Mouse (Mus musculus) small intestine, adult 2 months (tissue): ENCODE data around the gene Ruvbl2.
"Not testable (repeated sequence)": the region's sequence is repeated elsewhere in the genome, so short reads cannot be mapped to it uniquely, and the experiment has no call there.

Experiments
- CTCF ChIP-seq: fragments of 200-500 bp; IDR thresholded peaks from 2 replicates; pipeline ENCODE4 v1.5.1; 2012; ENCODE audit warnings: low read depth, mild to moderate bottlenecking, control low read depth, inconsistent platforms, low read length, moderate library complexity, mixed read lengths; ENCODE audit not compliant: insufficient replicate concordance, insufficient read length; ENCODE audit errors: extremely low read depth
- POLR2A ChIP-seq: fragments of 200-500 bp; IDR thresholded peaks from 2 replicates; pipeline ENCODE4 v1.6.1; 2012; ENCODE audit warnings: low read depth, mild to moderate bottlenecking, control low read depth, inconsistent platforms, low read length, moderate library complexity

DNA sequence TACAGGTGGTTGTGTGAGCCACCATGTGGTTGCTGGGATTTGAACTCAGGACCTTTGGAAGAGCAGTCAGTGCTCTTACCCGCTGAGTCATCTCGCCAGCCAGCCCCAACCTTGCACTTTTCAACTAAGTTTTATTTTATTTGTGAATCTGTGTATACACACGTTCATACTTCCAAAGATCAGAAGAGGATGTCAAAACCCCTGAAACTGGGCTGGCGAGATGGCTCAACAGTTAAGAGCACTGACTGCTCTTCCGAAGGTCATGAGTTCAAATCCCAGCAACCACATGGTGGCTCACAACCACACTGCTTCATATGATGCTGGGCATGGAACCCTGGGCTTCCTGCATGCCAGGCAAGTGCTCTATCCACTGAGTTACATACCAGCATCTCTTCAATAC is 47.1 kb upstream of the Ruvbl2 start:
- not testable (repeated sequence) for TF ChIP-seq CTCF, POLR2A
